Mouse (Mus musculus): ENCODE measurements around the gene Cntnap1. TPM values are rescaled to one million over a fixed set of nuclear protein-coding genes. Genes with fewer than 3 reads are reported as not detected.

Cntnap1 gene
- polyA plus RNA-seq, 1 experiment from 2014 or later = 2.8 TPM

DNA sequence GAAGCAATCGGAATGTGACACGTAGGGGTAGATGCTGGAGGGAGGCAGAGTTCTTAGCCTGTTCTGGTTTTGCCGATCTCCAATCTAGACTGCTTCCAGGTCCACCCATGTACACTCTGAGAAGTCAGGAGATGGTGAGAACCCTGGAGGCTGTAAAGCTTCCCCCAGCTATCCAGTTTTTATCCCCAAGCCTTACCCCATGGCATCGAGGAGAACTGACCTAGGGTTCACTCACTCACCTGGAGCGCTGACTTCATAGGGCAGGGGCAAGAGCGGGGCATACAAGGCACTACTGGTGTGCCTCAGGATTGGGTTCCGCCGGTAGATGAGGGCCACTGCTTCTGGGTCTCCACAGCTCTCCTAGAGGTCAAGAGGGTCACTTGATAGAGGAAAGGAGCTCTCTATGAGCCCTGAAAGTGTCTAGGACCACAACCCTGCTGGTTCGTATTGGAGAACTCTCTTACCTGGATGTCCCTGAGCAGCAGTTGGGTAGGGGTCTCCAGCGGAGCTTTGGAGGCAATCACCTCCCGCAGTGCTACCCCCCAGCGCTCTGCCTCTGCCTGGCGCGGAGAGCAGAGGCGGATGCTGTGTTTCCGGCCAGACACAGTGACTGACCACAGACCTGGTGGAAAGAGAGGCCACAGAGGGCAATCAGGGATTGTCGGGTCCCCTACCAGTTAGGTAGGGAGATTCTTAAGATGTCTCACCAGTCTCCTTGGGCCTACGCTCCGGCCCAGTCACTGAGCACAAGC lies 2.9 kb upstream of the Cntnap1 start:
- H3K9ac ChIP-seq = no peak overlapping the region
- ATAC-seq (ENCODE audit: low FRiP score) = no peak
- peaks cover 81% of the 10 kb centered on the region for H3K27me3 ChIP-seq
- H3K4me1 ChIP-seq (replicated peaks) = peaks cover 49% of the 10 kb centered on the region
- peaks cover 49% of the 10 kb centered on the region for H3K36me3 ChIP-seq
- 44% methylated on average over 19 of the region's 19 CpGs for WGBS
- no peaks in the 10 kb centered on the region for H3K9me3 ChIP-seq
- H3K4me3 ChIP-seq = no peak overlapping the region
- no peak overlapping the region for H3K27ac ChIP-seq
- no peak overlapping the region for H3K4me2 ChIP-seq

DNA sequence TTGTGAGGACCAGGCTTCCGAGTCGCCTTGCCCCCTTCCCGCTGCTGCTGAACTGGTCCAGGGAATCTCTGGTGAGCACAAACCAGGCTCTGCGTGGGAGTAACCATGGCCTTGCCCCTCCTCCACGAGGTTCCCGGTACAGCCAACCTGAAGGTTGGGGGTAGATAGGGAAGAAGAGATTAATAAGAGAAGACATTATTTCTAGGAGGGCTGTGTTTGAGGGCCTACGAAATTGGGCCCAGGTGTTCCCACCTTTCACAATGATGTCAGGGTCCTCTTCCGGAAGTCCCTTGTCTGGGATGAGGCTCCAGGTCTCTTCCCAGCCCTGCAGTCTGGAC lies 2.4 kb upstream of the Cntnap1 start:
- 46% methylated on average over 8 of the region's 8 CpGs for WGBS
- Histone ChIP-seq H3K27me3 (peaks cover 77% of the 10 kb centered on the region), H3K9me3 (no peaks in the 10 kb centered on the region), H3K9ac (no peak overlapping the region), H3K4me2 (no peak overlapping the region), H3K4me1 (replicated peaks) (peaks cover 54% of the 10 kb centered on the region), H3K36me3 (peaks cover 45% of the 10 kb centered on the region), H3K27ac (no peak overlapping the region), H3K4me3 (no peak overlapping the region)
- ATAC-seq (ENCODE audit: low FRiP score) = no peak

GRCm38 (mm10) chr11:101168301-101168980 lies 1.9 kb upstream of the Cntnap1 start:
- Histone ChIP-seq H3K9ac (no peak overlapping the region), H3K4me3 (peak overlapping the region; percentile 76), H3K4me2 (peak overlapping the region; percentile 91), H3K9me3 (no peaks in the 10 kb centered on the region), H3K27ac (no peak overlapping the region), H3K36me3 (peaks cover 40% of the 10 kb centered on the region), H3K27me3 (peaks cover 77% of the 10 kb centered on the region), H3K4me1 (replicated peaks) (peaks cover 59% of the 10 kb centered on the region)
- no peak for ATAC-seq (ENCODE audit: low FRiP score)
- WGBS = 58% methylated on average over 18 of the region's 18 CpGs

- Histone ChIP-seq H3K9me3 (no peaks in the 10 kb centered on the region), H3K27me3 (peaks cover 72% of the 10 kb centered on the region), H3K4me2 (peak overlapping the region; percentile 91), H3K36me3 (peaks cover 31% of the 10 kb centered on the region), H3K4me3 (peak overlapping the region; percentile 76), H3K9ac (peak overlapping the region; percentile 83), H3K4me1 (replicated peaks) (peaks cover 63% of the 10 kb centered on the region), H3K27ac (no peak overlapping the region)
- ATAC-seq (ENCODE audit: low FRiP score) = no peak
- WGBS = 14% methylated on average over 17 of the region's 17 CpGs
Measured at GRCm38 (mm10) chr11:101169301-101170107, 819 bp upstream of the Cntnap1 start.

DNA sequence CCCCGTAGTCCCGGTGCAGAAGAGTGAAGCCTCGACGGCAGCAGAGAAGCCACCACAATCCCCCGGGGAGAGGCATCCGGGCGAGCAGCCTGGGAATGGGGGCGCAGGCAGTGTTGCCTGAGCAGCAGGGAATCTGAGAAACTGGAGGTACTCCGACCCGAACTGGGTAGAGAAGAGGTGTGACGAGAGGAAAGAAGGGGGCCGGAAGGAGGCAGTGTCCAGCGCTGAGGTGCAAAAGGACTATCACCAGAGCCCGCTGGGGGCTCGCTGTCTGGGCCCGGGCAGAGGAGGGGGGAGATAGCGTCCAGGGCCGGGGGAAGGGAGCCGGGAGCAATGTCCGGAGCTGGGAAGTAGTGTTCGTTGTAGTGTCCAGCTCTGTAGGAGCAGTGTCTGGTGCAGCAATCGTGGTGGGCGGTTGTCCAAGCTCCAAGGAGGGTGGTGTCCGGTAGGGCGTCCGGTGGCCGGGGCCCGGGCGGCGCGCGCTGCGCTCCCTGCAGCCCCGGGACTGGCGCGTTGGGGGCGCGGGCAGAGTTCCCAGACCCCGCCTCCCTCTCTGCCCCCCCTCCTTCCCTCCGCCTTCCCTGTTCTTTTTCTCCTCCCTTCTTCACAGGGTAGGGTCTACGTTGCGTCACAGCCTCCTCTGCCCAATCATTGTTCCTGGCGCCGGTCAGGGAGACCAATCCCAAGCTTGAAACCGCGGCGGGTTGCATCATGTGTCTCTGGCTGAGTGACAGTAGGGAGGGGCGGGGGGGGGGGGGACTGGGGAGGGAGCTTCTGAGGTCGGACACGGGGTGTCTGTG lies 688 bp downstream of the Cntnap1 start, which contains the start of gene Plekhh3:
Plekhh3 (minus strand) TSS at position 541 of the 800 bp plus-strand sequence.
- Histone ChIP-seq H3K4me2 (peak within 1 kb of the TSS; percentile 91), H3K27me3 (peaks cover 69% of the 10 kb centered on the region), H3K4me3 (peak within 1 kb of the TSS; percentile 76), H3K4me1 (replicated peaks) (peaks cover 71% of the 10 kb centered on the region), H3K36me3 (peaks cover 21% of the 10 kb centered on the region), H3K9me3 (no peaks in the 10 kb centered on the region), H3K9ac (peak within 1 kb of the TSS; percentile 83), H3K27ac (peak within 1 kb of the TSS; percentile 89)
- peak; percentile 96 for ATAC-seq (ENCODE audit: low FRiP score)
- under 1% methylated on average over 40 of the region's 50 CpGs for WGBS

GRCm38 (mm10) chr11:101171721-101172433 lies 1.6 kb downstream of the Cntnap1 start:
- peak overlapping the region; percentile 69 for H3K9ac ChIP-seq
- H3K9me3 ChIP-seq = no peaks in the 10 kb centered on the region
- ATAC-seq (ENCODE audit: low FRiP score) = peak; percentile 46
- H3K4me2 ChIP-seq = peak overlapping the region; percentile 83
- peaks cover 66% of the 10 kb centered on the region for H3K27me3 ChIP-seq
- peaks cover 12% of the 10 kb centered on the region for H3K36me3 ChIP-seq
- under 1% methylated on average over 31 of the region's 31 CpGs for WGBS
- peaks cover 77% of the 10 kb centered on the region for H3K4me1 ChIP-seq (replicated peaks)
- H3K4me3 ChIP-seq = peak overlapping the region; percentile 49
- H3K27ac ChIP-seq = peak overlapping the region; percentile 89

- ATAC-seq (ENCODE audit: low FRiP score) = no peak
- peak overlapping the region; percentile 89 for H3K27ac ChIP-seq
- peak overlapping the region; percentile 69 for H3K9ac ChIP-seq
- peaks cover 6% of the 10 kb centered on the region for H3K36me3 ChIP-seq
- H3K4me2 ChIP-seq = peak overlapping the region; percentile 83
- peak overlapping the region; percentile 49 for H3K4me3 ChIP-seq
- H3K27me3 ChIP-seq = peaks cover 66% of the 10 kb centered on the region
- peaks cover 83% of the 10 kb centered on the region for H3K4me1 ChIP-seq (replicated peaks)
- WGBS = 20% methylated on average over 5 of the region's 5 CpGs
- H3K9me3 ChIP-seq = no peaks in the 10 kb centered on the region
Measured at GRCm38 (mm10) chr11:101172434-101172815, 2.1 kb downstream of the Cntnap1 start.

- peak overlapping the region; percentile 73; the same call in 1 of the 2 replicates for H3K9ac ChIP-seq
- WGBS = 4% methylated on average over 11 of the region's 11 CpGs
- peak overlapping the region; percentile 59 for H3K4me2 ChIP-seq
- H3K36me3 ChIP-seq = no peaks in the 10 kb centered on the region
- no peak overlapping the region for H3K27ac ChIP-seq
- ATAC-seq (ENCODE audit: low FRiP score) = no peak
- peaks cover 88% of the 10 kb centered on the region for H3K4me1 ChIP-seq (replicated peaks)
- H3K4me3 ChIP-seq = peak overlapping the region; percentile 32
- H3K9me3 ChIP-seq = no peaks in the 10 kb centered on the region
- H3K27me3 ChIP-seq = peaks cover 66% of the 10 kb centered on the region
Measured at GRCm38 (mm10) chr11:101173112-101173511, 2.8 kb downstream of the Cntnap1 start.

- no peaks in the 10 kb centered on the region for H3K36me3 ChIP-seq
- H3K9me3 ChIP-seq = no peaks in the 10 kb centered on the region
- H3K9ac ChIP-seq = peak overlapping the region; percentile 73
- WGBS = under 1% methylated on average over 61 of the region's 61 CpGs
- ATAC-seq (ENCODE audit: low FRiP score) = peak; percentile 33
- H3K27ac ChIP-seq = peak overlapping the region; percentile 71
- H3K4me1 ChIP-seq (replicated peaks) = peaks cover 87% of the 10 kb centered on the region
- peaks cover 66% of the 10 kb centered on the region for H3K27me3 ChIP-seq
- peak overlapping the region; percentile 59 for H3K4me2 ChIP-seq
- H3K4me3 ChIP-seq = peak overlapping the region; percentile 32
Measured at GRCm38 (mm10) chr11:101173631-101174388, 3.5 kb downstream of the Cntnap1 start.

DNA sequence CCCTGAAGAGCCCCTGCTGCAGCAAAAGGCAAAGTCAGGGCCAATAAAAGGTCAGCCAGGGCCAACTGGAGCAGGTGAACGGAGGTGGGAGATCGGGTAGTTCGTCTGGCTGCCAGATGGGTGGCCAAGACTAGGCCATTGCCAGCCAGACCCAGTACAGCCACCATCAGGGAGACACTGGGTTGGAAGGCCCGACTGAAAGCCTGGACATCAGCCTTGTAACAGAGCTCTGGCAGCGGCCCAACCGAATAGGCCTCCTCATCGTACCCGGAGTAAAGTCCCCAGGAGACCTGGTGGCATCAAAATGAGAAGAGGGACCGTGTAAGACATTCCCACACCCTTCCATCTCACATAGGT lies 4.0 kb downstream of the Cntnap1 start:
- H3K27me3 ChIP-seq = peaks cover 66% of the 10 kb centered on the region
- 21% methylated on average over 9 of the region's 9 CpGs for WGBS
- H3K36me3 ChIP-seq = no peaks in the 10 kb centered on the region
- peaks cover 82% of the 10 kb centered on the region for H3K4me1 ChIP-seq (replicated peaks)
- no peak for ATAC-seq (ENCODE audit: low FRiP score)
- H3K9me3 ChIP-seq = no peaks in the 10 kb centered on the region
- H3K27ac ChIP-seq = peak overlapping the region; percentile 71
- peak overlapping the region; percentile 59 for H3K4me2 ChIP-seq
- H3K4me3 ChIP-seq = peak overlapping the region; percentile 32
- peak overlapping the region; percentile 73 for H3K9ac ChIP-seq

Data from hindbrain, embryonic 13.5 days (tissue).